Mouse (Mus musculus) intestine, embryonic 14.5 days (tissue): ENCODE results near the gene Epha1. TPM values are rescaled to one million over a fixed set of nuclear protein-coding genes. Genes with fewer than 3 reads are reported as not detected.

Source experiments
- ATAC-seq: fragments of 200-750 bp; cut with Nextera tagmentation; replicated peaks from 2 replicates; pipeline ENCODE4 v1.8.0; 2017; ENCODE audit warnings: low read depth, moderate number of reproducible peaks, moderate TSS enrichment, moderate library complexity; ENCODE audit not compliant: low FRiP score, low TSS enrichment
- DNase-seq: peaks from one replicate; pipeline ENCODE4 v3.0.0-alpha.2; 2018; ENCODE audit warnings: low spot score
- H3K27ac ChIP-seq: fragments of 300-500 bp; sonication (generic); 2 replicates; pipeline ENCODE4 v1.5.1; 2014; ENCODE audit warnings: low read depth, mild to moderate bottlenecking, control low read depth
- H3K27me3 ChIP-seq: fragments of 300-500 bp; sonication (generic); replicated peaks from 2 replicates; pipeline ENCODE4 v1.6.1; 2014; ENCODE audit warnings: low read length, control low read depth; ENCODE audit not compliant: control insufficient read depth, insufficient read depth
- H3K36me3 ChIP-seq: fragments of 300-500 bp; sonication (generic); 2 replicates; pipeline ENCODE4 v1.6.1; 2014; ENCODE audit warnings: low read length, control low read depth; ENCODE audit not compliant: control insufficient read depth, insufficient read depth
- H3K4me1 ChIP-seq: fragments of 300-500 bp; sonication (generic); replicated peaks from 2 replicates; pipeline ENCODE4 v1.6.1; 2014; ENCODE audit warnings: low read length, control low read depth, mixed read lengths; ENCODE audit not compliant: control insufficient read depth, insufficient read depth
- H3K4me2 ChIP-seq: fragments of 300-500 bp; sonication (generic); 2 replicates; pipeline ENCODE4 v1.6.1; 2014; ENCODE audit warnings: low read length
- H3K4me3 ChIP-seq: fragments of 300-500 bp; sonication (generic); 2 replicates; pipeline ENCODE4 v1.5.1; 2014; ENCODE audit warnings: low read depth, low read length, control low read depth, mixed read lengths
- H3K9ac ChIP-seq: fragments of 300-500 bp; sonication (generic); 2 replicates; pipeline ENCODE4 v1.6.1; 2014; ENCODE audit warnings: mild to moderate bottlenecking, low read length
- H3K9me3 ChIP-seq: fragments of 300-500 bp; sonication (generic); 2 replicates; pipeline ENCODE4 v1.6.1; 2016; ENCODE audit warnings: low read length, control low read depth; ENCODE audit not compliant: control insufficient read depth
- WGBS: fragments of 180-500 bp; shearing (Covaris S2); extraction: QIAGEN DNeasy Blood & Tissue Kit; methylation state at CpG from one replicate; pipeline ENCODE4 v1.1.7; 2014; 5-methylcytosine and 5-hydroxymethylcytosine counted together
- polyA plus RNA-seq: library from polyadenylated mRNA; unstranded; fragments of >200 nt; fragmentation: Nextera tagmentation; extraction: Ambion mirVana; gene quantifications from 2 replicates; pipeline ENCODE4 v1.2.1, GENCODE M21; 2014

The Epha1 gene
- polyA plus RNA-seq, 1 experiment from 2014 or later: 2.5 TPM

DNA sequence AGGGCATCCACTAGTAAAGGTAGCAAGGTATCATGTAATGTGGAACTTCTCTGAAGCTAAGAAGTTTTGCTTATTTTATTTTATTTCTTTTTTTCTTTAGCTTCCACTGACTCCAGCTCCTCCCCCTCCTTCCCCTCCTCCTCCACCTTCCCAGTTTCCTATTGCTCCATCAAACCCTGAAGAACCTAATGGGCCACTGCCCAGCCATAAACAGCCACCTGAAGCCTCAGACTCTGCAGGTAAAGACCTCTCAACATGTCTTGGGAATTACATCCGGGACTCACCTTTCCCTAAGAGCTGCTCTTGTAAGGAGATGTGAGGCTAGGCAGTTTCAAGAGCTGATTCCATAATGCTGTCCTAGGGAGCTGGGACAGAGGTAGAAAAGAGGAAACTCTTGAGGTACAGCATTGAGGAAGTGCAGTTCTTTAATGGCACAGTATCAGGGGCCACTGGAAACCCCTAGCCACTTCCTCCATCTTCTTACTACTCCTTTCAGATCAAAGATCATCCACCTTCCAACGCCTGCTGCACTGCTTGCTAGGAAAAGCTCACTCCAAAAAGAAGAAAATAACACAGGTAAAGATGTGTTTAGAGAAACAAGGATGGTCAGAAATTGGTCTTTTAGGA, 62.5 kb downstream of the Epha1 start:
- Histone ChIP-seq H3K4me1 (no peaks in the 10 kb centered on the region), H3K36me3 (0 out of 2 replicates have a peak, but pooled peaks cover 2% of the 10 kb centered on the region), H3K4me2 (no peak overlapping the region), H3K27me3 (no peaks in the 10 kb centered on the region), H3K4me3 (no peak overlapping the region), H3K27ac (no peak overlapping the region), H3K9ac (no peak overlapping the region), H3K9me3 (no peaks in the 10 kb centered on the region)
- WGBS: 88% methylated on average over 2 of the region's 2 CpGs
- DNase-seq (no peak), ATAC-seq (no peak)

DNA sequence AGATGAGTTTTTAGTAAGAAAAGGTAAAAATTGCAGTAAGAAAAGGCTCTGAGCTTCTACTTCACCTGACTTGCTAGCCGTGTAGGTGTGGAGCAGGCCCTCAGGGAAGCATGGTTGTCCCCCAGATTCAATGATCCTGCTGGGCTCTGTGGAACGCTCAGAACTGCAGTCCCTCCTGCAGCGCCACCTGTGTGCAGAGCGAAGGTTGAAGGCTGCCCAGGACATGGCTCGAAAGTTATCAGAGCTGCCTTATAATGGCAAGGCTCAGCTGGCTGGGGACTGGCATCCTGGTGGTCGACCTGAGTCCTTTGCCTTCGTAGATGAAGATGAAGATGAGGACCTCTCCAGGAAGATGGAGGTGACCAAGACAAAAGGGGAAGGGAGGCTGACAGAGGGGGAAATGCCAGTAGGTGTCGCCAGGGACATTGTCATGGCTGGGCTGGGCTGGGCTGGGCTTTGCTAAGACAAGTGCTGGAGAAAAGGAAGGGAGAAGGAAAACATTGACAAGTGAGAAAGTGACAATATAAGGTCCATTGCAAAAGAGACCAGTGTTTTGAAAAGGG, 63.2 kb downstream of the Epha1 start:
- H3K27ac ChIP-seq: no peak overlapping the region
- no peak overlapping the region for H3K4me3 ChIP-seq
- H3K4me2 ChIP-seq: no peak overlapping the region
- DNase-seq (no peak), ATAC-seq (no peak)
- H3K36me3 ChIP-seq: 0 out of 2 replicates have a peak, but pooled peaks cover 2% of the 10 kb centered on the region
- no peak overlapping the region for H3K9ac ChIP-seq
- no peaks in the 10 kb centered on the region for H3K9me3 ChIP-seq
- 42% methylated on average over 8 of the region's 8 CpGs for WGBS
- no peaks in the 10 kb centered on the region for H3K27me3 ChIP-seq
- no peaks in the 10 kb centered on the region for H3K4me1 ChIP-seq

Other genes starting within 250 kb of the Epha1 start
- not detected in 2 replicates for gene Tas2r139, start 232.3 kb downstream of the Epha1 start, polyA plus RNA-seq
- gene Tas2r144, start 157.9 kb downstream of the Epha1 start, polyA plus RNA-seq: not detected in 2 replicates
- gene Gstk1, start 127.3 kb downstream of the Epha1 start, polyA plus RNA-seq: 22.1 and 29.0 TPM in 2 replicates
- 1.3 and 2.8 TPM in 2 replicates for gene Tmem139, start 111.3 kb downstream of the Epha1 start, polyA plus RNA-seq
- gene Casp2, start 108.3 kb downstream of the Epha1 start, polyA plus RNA-seq: 53.0 and 59.5 TPM in 2 replicates
- gene Clcn1, start 86.6 kb downstream of the Epha1 start, polyA plus RNA-seq: 0.12 and 0.22 TPM in 2 replicates
- gene Fam131b, start 48.6 kb downstream of the Epha1 start, polyA plus RNA-seq: 0.30 and 0.32 TPM in 2 replicates
- 112 and 115 TPM in 2 replicates for gene Zyx, start 23.6 kb downstream of the Epha1 start, polyA plus RNA-seq
- not detected in 2 replicates for gene Tas2r143, start 27.0 kb upstream of the Epha1 start, polyA plus RNA-seq
- 0.16 TPM in 1 of 2 replicates, not detected in the other for gene Tas2r135, start 32.2 kb upstream of the Epha1 start, polyA plus RNA-seq
- not detected in 2 replicates for gene Tas2r126, start 61.3 kb upstream of the Epha1 start, polyA plus RNA-seq
- gene Olfr458, start 91.9 kb upstream of the Epha1 start, polyA plus RNA-seq: not detected in 2 replicates
- not detected in 2 replicates for gene Olfr457, start 103.1 kb upstream of the Epha1 start, polyA plus RNA-seq
- not detected in 2 replicates for gene Olfr456, start 113.9 kb upstream of the Epha1 start, polyA plus RNA-seq
- gene Olfr455, start 174.3 kb upstream of the Epha1 start, polyA plus RNA-seq: not detected in 2 replicates
- gene Tcaf3, start 224.4 kb upstream of the Epha1 start, polyA plus RNA-seq: not detected in 2 replicates